Mouse (Mus musculus): Measurements from ENCODE around the gene Pacs1. TPM values are rescaled to one million over a fixed set of nuclear protein-coding genes. Genes with fewer than 3 reads are reported as not detected.

Pacs1 gene
- polyA plus RNA-seq, 1 experiment from 2014 or later: 20.2 TPM

DNA sequence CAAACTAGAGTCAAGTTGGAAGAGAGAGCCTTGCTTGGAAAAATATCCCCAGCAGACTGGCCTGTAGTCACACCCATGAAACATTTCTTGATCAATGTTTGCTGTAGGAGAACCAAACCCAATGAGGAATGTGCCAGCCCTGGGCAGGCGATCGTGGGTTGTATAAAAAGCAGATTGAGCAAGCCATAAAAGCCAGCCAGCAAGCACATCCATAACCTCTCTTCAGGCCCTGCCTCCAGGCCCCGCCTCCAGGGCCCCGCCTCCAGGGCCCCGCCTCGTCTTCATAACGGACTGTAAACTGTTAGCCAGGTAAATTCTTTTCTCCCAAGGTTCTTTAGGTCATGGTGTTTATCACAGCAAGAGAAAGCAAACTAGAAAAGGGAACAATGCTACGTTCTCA lies 5.5 kb upstream of the Pacs1 start:
- H3K36me3 ChIP-seq (ENCODE audit: poor library complexity, severe bottlenecking): peaks cover 91% of the 10 kb centered on the region
- ATAC-seq: no peak
- H3K27ac ChIP-seq: no peak overlapping the region
- H3K9me3 ChIP-seq (replicated peaks): no peaks in the 10 kb centered on the region
- H3K27me3 ChIP-seq: no peaks in the 10 kb centered on the region
- no peak overlapping the region for H3K4me2 ChIP-seq
- H3K4me3 ChIP-seq: no peak overlapping the region
- peaks cover 7% of the 10 kb centered on the region for H3K4me1 ChIP-seq
- 88% methylated on average over 8 of the region's 8 CpGs for WGBS
- H3K9ac ChIP-seq: no peak overlapping the region

DNA sequence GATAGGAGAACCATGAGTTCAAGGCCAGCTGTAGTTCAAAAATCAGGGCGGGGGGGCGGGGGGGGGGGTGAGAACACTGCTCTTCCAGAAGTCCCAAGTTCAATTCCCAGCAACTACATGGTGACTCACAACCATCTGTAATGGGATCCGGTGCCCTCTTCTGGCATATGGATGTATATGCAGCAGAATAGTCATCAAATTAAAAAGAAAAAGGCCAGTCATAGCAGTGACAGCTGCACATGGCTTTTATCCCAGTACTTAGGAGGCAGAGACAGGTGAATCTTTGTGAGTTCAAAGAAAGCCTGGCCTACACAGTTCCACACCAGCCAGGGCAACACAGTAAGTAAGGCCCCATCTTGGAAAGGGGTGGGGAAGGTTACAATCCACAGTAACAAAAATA lies 4.2 kb upstream of the Pacs1 start:
- Histone ChIP-seq H3K36me3 (ENCODE audit: poor library complexity, severe bottlenecking) (peaks cover 79% of the 10 kb centered on the region), H3K9ac (no peak overlapping the region), H3K9me3 (replicated peaks) (no peaks in the 10 kb centered on the region), H3K27me3 (no peaks in the 10 kb centered on the region), H3K4me2 (no peak overlapping the region), H3K4me1 (peaks cover 11% of the 10 kb centered on the region), H3K4me3 (no peak overlapping the region), H3K27ac (no peak overlapping the region)
- ATAC-seq: no peak
- 95% methylated on average over 3 of the region's 3 CpGs for WGBS

GRCm38 (mm10) chr19:5276531-5276930 lies 3.6 kb upstream of the Pacs1 start:
- Histone ChIP-seq H3K9me3 (replicated peaks) (no peaks in the 10 kb centered on the region), H3K36me3 (ENCODE audit: poor library complexity, severe bottlenecking) (peaks cover 73% of the 10 kb centered on the region), H3K27ac (no peak overlapping the region), H3K4me3 (no peak overlapping the region), H3K9ac (no peak overlapping the region), H3K4me2 (no peak overlapping the region), H3K27me3 (no peaks in the 10 kb centered on the region), H3K4me1 (peaks cover 18% of the 10 kb centered on the region)
- WGBS: 93% methylated on average over 2 of the region's 2 CpGs
- ATAC-seq: no peak

- ATAC-seq: no peak
- Histone ChIP-seq H3K9ac (no peak overlapping the region), H3K4me1 (peaks cover 22% of the 10 kb centered on the region), H3K36me3 (ENCODE audit: poor library complexity, severe bottlenecking) (peaks cover 65% of the 10 kb centered on the region), H3K4me2 (no peak overlapping the region), H3K27me3 (no peaks in the 10 kb centered on the region), H3K9me3 (replicated peaks) (no peaks in the 10 kb centered on the region), H3K27ac (no peak overlapping the region), H3K4me3 (no peak overlapping the region)
- 96% methylated on average over 5 of the region's 5 CpGs for WGBS
These were observed 2.8 kb upstream of the Pacs1 start for GRCm38 (mm10) chr19:5275736-5276135.

DNA sequence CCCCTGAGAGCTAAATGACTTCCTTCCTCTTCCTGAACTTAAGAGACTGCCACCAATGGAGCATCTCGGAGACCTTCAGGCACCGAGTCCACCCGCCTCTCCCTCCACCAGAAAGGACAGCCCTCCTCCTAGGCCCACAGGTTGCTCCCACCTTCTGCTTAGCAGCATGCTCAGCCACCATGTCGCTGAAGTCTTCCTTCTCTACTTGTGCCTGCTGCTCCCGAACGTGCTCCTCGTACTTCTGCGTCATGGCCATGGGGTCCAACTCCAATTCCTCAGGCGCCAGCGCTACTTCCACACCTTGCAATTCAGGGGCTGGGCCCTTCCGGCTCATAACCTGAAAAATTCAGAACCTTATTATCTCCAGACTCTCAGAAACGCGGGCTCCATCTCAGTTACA lies 1.7 kb upstream of the Pacs1 start:
- WGBS: 94% methylated on average over 13 of the region's 13 CpGs
- no peak overlapping the region for H3K27ac ChIP-seq
- H3K9ac ChIP-seq: no peak overlapping the region
- H3K36me3 ChIP-seq (ENCODE audit: poor library complexity, severe bottlenecking): peaks cover 57% of the 10 kb centered on the region
- no peak for ATAC-seq
- no peaks in the 10 kb centered on the region for H3K27me3 ChIP-seq
- H3K4me3 ChIP-seq: no peak overlapping the region
- H3K9me3 ChIP-seq (replicated peaks): no peaks in the 10 kb centered on the region
- peaks cover 29% of the 10 kb centered on the region for H3K4me1 ChIP-seq
- no peak overlapping the region for H3K4me2 ChIP-seq

DNA sequence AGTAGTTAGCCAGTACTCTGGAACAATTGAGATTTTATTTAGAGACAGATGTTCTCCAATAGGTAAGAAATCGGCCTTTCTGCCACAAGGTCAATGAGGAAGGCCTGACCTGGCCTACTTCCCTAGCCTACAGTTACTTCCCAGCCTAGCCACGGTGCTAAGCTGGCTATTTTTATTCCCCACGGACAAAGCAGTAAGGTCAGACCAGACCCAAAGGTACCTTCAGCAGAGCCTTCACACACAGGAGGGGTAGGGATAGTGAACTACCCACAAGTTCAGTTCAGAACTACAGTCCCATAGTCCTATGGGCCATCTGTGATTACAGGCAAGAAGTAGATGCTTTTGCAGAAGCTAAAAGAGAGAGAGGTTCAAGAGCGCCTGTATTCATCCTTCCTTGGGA lies 997 bp upstream of the Pacs1 start:
- Histone ChIP-seq H3K27ac (peak overlapping the region; percentile 86), H3K4me2 (0 out of 2 replicates have a peak overlapping the region, but pooled peaks have one; percentile 89), H3K36me3 (ENCODE audit: poor library complexity, severe bottlenecking) (peaks cover 50% of the 10 kb centered on the region), H3K4me1 (peaks cover 30% of the 10 kb centered on the region), H3K27me3 (no peaks in the 10 kb centered on the region), H3K4me3 (peak overlapping the region; percentile 93; the same call in 1 of the 2 replicates), H3K9ac (no peak overlapping the region; the same call in 1 of the 2 replicates), H3K9me3 (replicated peaks) (no peaks in the 10 kb centered on the region)
- 76% methylated on average over 4 of the region's 4 CpGs for WGBS
- no peak for ATAC-seq

DNA sequence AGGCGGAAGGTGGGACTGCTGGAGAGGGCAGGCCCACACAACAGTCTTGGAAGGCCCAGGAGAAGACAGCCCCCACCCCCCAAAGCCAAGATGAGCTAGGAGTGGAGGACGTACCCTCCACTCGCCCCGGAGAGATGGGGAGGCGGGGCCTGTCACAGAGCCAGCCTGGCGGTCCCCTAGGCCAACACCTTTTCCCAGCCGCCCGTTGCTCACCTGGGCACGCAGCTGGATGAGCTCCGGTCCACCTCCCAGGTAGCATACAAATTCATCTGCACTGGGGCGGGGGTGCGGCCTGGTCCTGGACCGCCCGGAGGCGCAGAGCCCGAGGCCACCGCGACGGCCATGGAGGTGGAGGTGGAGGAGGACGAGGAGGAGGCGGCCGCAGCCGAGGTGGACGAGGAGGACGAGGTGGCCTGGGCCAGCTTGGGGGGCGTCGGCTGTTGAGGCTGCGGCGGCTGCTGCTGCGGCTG lies 558 bp downstream of the Pacs1 start:
- Histone ChIP-seq H3K27me3 (no peaks in the 10 kb centered on the region), H3K9ac (peak overlapping the region; percentile 94), H3K4me3 (peak overlapping the region; percentile 93), H3K4me1 (peaks cover 34% of the 10 kb centered on the region), H3K4me2 (peak overlapping the region; percentile 89), H3K36me3 (ENCODE audit: poor library complexity, severe bottlenecking) (peaks cover 34% of the 10 kb centered on the region), H3K27ac (peak overlapping the region; percentile 86), H3K9me3 (replicated peaks) (no peaks in the 10 kb centered on the region)
- ATAC-seq: peak; percentile 65
- WGBS: 0% methylated on average over 19 of the region's 30 CpGs

- 44% methylated on average over 1 of the region's 1 CpGs for WGBS
- H3K4me3 ChIP-seq: peak overlapping the region; percentile 93
- peaks cover 34% of the 10 kb centered on the region for H3K4me1 ChIP-seq
- no peak for ATAC-seq
- H3K9me3 ChIP-seq (replicated peaks): no peaks in the 10 kb centered on the region
- H3K27me3 ChIP-seq: no peaks in the 10 kb centered on the region
- H3K4me2 ChIP-seq: peak overlapping the region; percentile 89
- H3K9ac ChIP-seq: peak overlapping the region; percentile 17; the same call in 1 of the 2 replicates
- H3K36me3 ChIP-seq (ENCODE audit: poor library complexity, severe bottlenecking): peaks cover 27% of the 10 kb centered on the region
- no peak overlapping the region for H3K27ac ChIP-seq
These were observed 1.5 kb downstream of the Pacs1 start for GRCm38 (mm10) chr19:5271430-5271829.

GRCm38 (mm10) chr19:5269392-5269791 lies 3.5 kb downstream of the Pacs1 start:
- Histone ChIP-seq H3K9me3 (replicated peaks) (no peaks in the 10 kb centered on the region), H3K27me3 (no peaks in the 10 kb centered on the region), H3K4me3 (no peak overlapping the region), H3K27ac (no peak overlapping the region), H3K4me2 (no peak overlapping the region), H3K4me1 (peaks cover 34% of the 10 kb centered on the region), H3K36me3 (ENCODE audit: poor library complexity, severe bottlenecking) (peaks cover 8% of the 10 kb centered on the region), H3K9ac (no peak overlapping the region)
- 89% methylated on average over 5 of the region's 5 CpGs for WGBS
- no peak for ATAC-seq

DNA sequence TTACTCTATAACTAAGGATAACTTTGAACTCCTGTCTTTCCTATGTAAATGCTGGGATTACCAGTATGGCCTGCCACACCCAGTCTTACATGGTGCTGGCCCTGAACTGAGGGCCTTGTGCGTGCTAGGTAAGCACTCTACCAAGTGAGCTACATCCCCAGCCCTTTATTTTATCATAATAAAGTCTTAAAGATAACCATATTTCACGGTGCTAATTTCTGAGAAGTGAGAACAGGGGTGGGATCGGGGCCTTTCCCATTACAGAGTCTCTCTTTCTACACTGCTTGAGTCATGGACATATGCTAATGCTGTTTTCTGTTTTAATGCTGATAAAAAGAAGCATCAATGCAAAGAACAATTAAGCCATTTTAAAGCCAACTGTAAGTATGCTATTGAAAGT lies 4.0 kb downstream of the Pacs1 start:
- Histone ChIP-seq H3K9ac (no peak overlapping the region), H3K27ac (no peak overlapping the region), H3K27me3 (no peaks in the 10 kb centered on the region), H3K4me2 (no peak overlapping the region), H3K9me3 (replicated peaks) (no peaks in the 10 kb centered on the region), H3K4me1 (peaks cover 32% of the 10 kb centered on the region), H3K36me3 (ENCODE audit: poor library complexity, severe bottlenecking) (peaks cover 2% of the 10 kb centered on the region), H3K4me3 (no peak overlapping the region)
- no peak for ATAC-seq
- 90% methylated on average over 3 of the region's 3 CpGs for WGBS

DNA sequence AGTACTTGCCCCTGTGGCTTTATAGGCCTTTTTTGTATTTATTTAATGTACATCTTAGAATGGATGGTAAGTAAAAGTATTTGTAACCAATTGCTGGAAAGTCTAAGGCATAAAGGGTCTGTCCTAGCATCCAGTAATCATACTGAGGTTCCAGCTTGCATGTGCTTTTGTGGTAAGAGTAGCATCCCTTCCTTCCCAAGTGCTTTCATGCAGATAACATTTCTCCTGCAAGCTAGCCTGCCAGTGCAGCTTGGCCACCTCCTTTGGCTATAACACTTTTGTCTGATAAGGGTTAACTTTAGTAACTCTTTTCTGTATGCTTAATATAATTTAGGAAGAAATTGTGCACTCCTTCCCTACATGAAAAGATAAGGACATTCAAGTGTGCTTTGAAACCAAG lies 4.9 kb downstream of the Pacs1 start:
- no peaks in the 10 kb centered on the region for H3K36me3 ChIP-seq (ENCODE audit: poor library complexity, severe bottlenecking)
- H3K4me2 ChIP-seq: no peak overlapping the region
- H3K9ac ChIP-seq: no peak overlapping the region
- peaks cover 25% of the 10 kb centered on the region for H3K4me1 ChIP-seq
- no peaks in the 10 kb centered on the region for H3K9me3 ChIP-seq (replicated peaks)
- no peak for ATAC-seq
- no peaks in the 10 kb centered on the region for H3K27me3 ChIP-seq
- H3K27ac ChIP-seq: no peak overlapping the region
- H3K4me3 ChIP-seq: no peak overlapping the region

DNA sequence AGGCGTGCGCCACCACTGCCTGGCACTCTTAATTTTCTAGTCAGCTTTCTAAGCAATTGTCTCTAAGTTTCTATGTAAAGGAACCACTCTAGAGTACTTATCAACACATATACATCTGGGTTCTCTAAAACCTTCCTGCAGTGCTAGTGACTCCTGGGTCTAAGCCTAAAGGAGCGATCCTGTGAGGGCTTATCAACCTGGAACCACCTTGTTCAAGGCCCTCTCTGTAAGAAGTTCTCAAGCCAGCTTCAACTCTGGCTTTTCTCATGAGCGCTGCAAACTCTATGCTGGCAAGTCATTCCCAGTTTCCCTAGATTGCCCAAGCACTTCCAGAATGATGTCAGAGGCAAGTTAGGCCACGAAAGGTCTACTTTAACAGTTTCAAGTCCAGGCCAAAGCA lies 5.9 kb downstream of the Pacs1 start:
- Histone ChIP-seq H3K9me3 (replicated peaks) (no peaks in the 10 kb centered on the region), H3K27ac (no peak overlapping the region), H3K4me1 (peaks cover 21% of the 10 kb centered on the region), H3K4me2 (no peak overlapping the region), H3K9ac (no peak overlapping the region), H3K4me3 (no peak overlapping the region), H3K36me3 (ENCODE audit: poor library complexity, severe bottlenecking) (no peaks in the 10 kb centered on the region), H3K27me3 (no peaks in the 10 kb centered on the region)
- ATAC-seq: no peak
- 97% methylated on average over 5 of the region's 5 CpGs for WGBS

GRCm38 (mm10) chr19:5257140-5257539 lies 15.8 kb downstream of the Pacs1 start:
- no peaks in the 10 kb centered on the region for H3K27me3 ChIP-seq
- no peak overlapping the region for H3K4me2 ChIP-seq
- no peak for ATAC-seq
- H3K27ac ChIP-seq: no peak overlapping the region
- WGBS: 58% methylated on average over 3 of the region's 3 CpGs
- peaks cover 5% of the 10 kb centered on the region for H3K36me3 ChIP-seq (ENCODE audit: poor library complexity, severe bottlenecking)
- no peak overlapping the region for H3K4me3 ChIP-seq
- H3K4me1 ChIP-seq: no peaks in the 10 kb centered on the region
- H3K9ac ChIP-seq: no peak overlapping the region
- H3K9me3 ChIP-seq (replicated peaks): no peaks in the 10 kb centered on the region
